Mouse (Mus musculus): ENCODE measurements at regions not wholly inside any gene's neighbourhood (a gene's known extent, or its start where the extent isn't known, plus 50 kb on each side); places are given as distances from the start of the nearest gene placed in this dataset.

DNA sequence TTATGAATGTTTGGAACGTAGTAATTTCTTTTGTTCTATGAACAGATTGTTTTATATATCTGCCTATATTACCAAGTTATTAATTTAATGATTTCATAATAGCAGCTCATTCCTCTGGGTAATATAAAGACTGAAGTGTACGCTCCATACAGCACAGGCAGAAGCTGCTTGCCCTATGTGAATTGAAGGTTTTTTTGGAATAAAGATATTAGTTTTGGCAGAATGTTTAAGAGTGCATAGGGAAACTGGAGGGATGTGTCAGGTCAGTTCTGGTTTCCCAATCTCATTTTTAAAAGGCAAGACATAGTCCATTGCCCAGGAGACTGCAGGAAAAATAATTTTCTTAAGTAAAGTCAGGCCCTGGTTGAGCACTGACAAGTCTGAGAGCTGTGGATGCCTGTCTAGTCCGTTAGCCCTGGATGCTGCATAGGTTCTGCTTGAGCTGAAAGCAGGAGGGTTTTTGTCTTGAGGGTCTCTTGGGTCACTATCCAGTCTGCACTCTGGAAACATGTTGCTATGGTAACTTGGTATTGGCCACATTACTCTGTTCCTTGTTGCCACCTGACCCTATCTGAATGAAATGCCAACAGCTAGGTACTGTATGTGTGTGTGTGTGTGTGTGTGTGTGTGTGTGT lies 516.3 kb upstream of the Fam160b2 start:
- no peaks in the 10 kb centered on the region for H3K4me1 ChIP-seq (ENCODE audit: control insufficient read depth, insufficient read depth, low read length)
- H3K27ac ChIP-seq (replicated peaks; ENCODE audit: insufficient read depth, low read depth, low read length): no peak overlapping the region
- whole genome bisulfite sequencing: 83% methylated on average over 3 of the region's 3 CpGs
- H3K36me3 ChIP-seq (ENCODE audit: control insufficient read depth, insufficient read depth, low read length): no peaks in the 10 kb centered on the region
- no peak for DNase-seq (ENCODE audit: extremely low read depth, low read depth, low spot score)
- H3K4me3 ChIP-seq (ENCODE audit: insufficient read depth, low read depth, low read length): no peak overlapping the region
- no peaks in the 10 kb centered on the region for H3K79me2 ChIP-seq (ENCODE audit: control insufficient read depth, insufficient read depth, low read length)
- no peak for TF ChIP-seq POLR2A (IDR thresholded peaks at IDR 0.05; ENCODE audit: extremely low read depth, insufficient read depth, low read length)
- no peak for TF ChIP-seq CTCF (IDR thresholded peaks at IDR 0.05; ENCODE audit: low read depth, low read length)
- H3K27me3 ChIP-seq (ENCODE audit: control insufficient read depth, insufficient read depth, low read length): no peaks in the 10 kb centered on the region
- H3K9ac ChIP-seq (ENCODE audit: low read depth, low read length): no peak overlapping the region

DNA sequence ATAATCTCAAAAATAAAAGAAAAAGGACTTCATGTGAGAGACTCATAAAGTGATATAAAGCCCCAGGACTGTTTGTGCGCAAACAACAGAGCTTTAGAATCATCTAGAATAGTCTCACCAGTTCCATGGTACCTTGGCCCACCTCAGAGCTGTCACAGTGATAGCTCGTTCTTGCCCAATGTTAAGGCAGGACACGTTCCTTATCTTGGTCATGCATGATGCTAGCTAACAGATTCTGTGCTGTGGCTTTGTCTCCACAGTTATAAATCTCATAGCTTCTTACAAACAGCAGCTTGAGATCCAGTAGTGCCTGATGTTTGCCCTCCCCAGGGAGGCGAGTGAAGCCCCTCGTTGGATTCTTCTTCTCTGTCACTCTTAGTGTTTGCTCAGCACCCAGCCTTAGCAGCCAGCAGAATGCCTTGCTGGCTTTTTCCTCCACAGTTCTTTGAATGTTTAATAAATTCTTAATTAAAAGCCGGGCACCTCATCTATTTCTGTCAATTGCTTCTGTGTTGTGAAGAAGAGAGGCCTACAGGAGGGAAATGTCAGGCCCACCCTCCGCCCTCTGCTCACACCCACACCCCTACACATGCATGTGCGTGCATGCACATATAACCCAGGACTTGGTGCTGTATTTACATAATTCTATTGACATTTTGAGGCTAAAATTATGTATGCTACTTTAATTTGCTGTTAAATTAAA lies 515.6 kb upstream of the Fam160b2 start:
- Histone ChIP-seq H3K27me3 (ENCODE audit: control insufficient read depth, insufficient read depth, low read length) (no peaks in the 10 kb centered on the region), H3K27ac (replicated peaks; ENCODE audit: insufficient read depth, low read depth, low read length) (no peak overlapping the region), H3K79me2 (ENCODE audit: control insufficient read depth, insufficient read depth, low read length) (no peaks in the 10 kb centered on the region), H3K4me1 (ENCODE audit: control insufficient read depth, insufficient read depth, low read length) (no peaks in the 10 kb centered on the region), H3K36me3 (ENCODE audit: control insufficient read depth, insufficient read depth, low read length) (no peaks in the 10 kb centered on the region), H3K4me3 (ENCODE audit: insufficient read depth, low read depth, low read length) (no peak overlapping the region), H3K9ac (ENCODE audit: low read depth, low read length) (no peak overlapping the region)
- 66% methylated on average over 8 of the region's 8 CpGs for WGBS
- no peak for DNase-seq (ENCODE audit: extremely low read depth, low read depth, low spot score)
- TF ChIP-seq CTCF (IDR thresholded peaks at IDR 0.05; ENCODE audit: low read depth, low read length) (no peak), POLR2A (IDR thresholded peaks at IDR 0.05; ENCODE audit: extremely low read depth, insufficient read depth, low read length) (no peak)

DNA sequence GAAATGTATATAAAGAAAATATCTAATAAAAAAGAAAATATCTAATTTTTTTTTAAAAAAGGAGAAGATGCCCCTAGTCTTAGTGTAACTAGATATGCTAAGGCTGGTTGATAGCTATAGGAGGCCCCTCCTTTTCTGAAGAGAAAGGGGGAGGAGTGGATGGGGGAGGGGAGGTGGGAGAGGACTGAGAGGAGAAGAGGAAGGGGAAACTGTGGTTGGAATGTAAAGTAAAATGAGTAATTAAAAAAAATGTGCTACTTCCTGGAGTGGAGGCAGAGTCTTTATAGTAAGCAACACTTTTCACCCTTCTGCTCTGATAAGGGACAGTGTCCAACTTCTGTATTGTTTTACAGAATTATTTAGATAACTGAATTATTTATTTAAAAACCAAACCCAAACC lies 513.6 kb upstream of the Fam160b2 start:
- Histone ChIP-seq H3K36me3 (ENCODE audit: control insufficient read depth, insufficient read depth, low read length) (no peaks in the 10 kb centered on the region), H3K79me2 (ENCODE audit: control insufficient read depth, insufficient read depth, low read length) (no peaks in the 10 kb centered on the region), H3K4me3 (ENCODE audit: insufficient read depth, low read depth, low read length) (no peak overlapping the region), H3K4me1 (ENCODE audit: control insufficient read depth, insufficient read depth, low read length) (no peaks in the 10 kb centered on the region), H3K27me3 (ENCODE audit: control insufficient read depth, insufficient read depth, low read length) (no peaks in the 10 kb centered on the region), H3K27ac (replicated peaks; ENCODE audit: insufficient read depth, low read depth, low read length) (no peak overlapping the region), H3K9ac (ENCODE audit: low read depth, low read length) (no peak overlapping the region)
- no peak for DNase-seq (ENCODE audit: extremely low read depth, low read depth, low spot score)
- TF ChIP-seq POLR2A (IDR thresholded peaks at IDR 0.05; ENCODE audit: extremely low read depth, insufficient read depth, low read length) (no peak), CTCF (IDR thresholded peaks at IDR 0.05; ENCODE audit: low read depth, low read length) (no peak)

DNA sequence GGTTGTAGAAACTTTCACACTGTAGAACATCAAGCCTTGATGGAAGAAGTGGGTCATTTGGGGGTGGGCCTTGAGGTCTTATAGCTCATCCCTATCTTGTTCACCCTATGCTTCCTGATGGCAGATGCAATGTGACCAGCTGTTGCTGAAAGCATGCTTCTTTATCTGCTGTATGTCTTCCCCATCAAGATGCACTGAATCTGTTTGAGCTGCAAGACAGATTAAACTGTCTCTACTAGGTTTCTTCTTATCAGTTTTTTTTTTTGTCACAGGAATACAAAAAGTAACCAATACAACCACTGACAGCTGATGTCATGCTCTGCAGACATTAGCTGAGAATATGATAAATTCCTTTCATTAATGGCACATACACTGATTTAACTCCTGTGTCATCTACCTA lies 505.0 kb upstream of the Fam160b2 start:
- H3K27me3 ChIP-seq (ENCODE audit: control insufficient read depth, insufficient read depth, low read length): no peaks in the 10 kb centered on the region
- H3K79me2 ChIP-seq (ENCODE audit: control insufficient read depth, insufficient read depth, low read length): no peaks in the 10 kb centered on the region
- no peak for TF ChIP-seq POLR2A (IDR thresholded peaks at IDR 0.05; ENCODE audit: extremely low read depth, insufficient read depth, low read length)
- no peak for TF ChIP-seq CTCF (IDR thresholded peaks at IDR 0.05; ENCODE audit: low read depth, low read length)
- no peaks in the 10 kb centered on the region for H3K36me3 ChIP-seq (ENCODE audit: control insufficient read depth, insufficient read depth, low read length)
- no peak for DNase-seq (ENCODE audit: extremely low read depth, low read depth, low spot score)
- no peak overlapping the region for H3K4me3 ChIP-seq (ENCODE audit: insufficient read depth, low read depth, low read length)
- no peaks in the 10 kb centered on the region for H3K4me1 ChIP-seq (ENCODE audit: control insufficient read depth, insufficient read depth, low read length)
- H3K9ac ChIP-seq (ENCODE audit: low read depth, low read length): no peak overlapping the region
- no peak overlapping the region for H3K27ac ChIP-seq (replicated peaks; ENCODE audit: insufficient read depth, low read depth, low read length)

DNA sequence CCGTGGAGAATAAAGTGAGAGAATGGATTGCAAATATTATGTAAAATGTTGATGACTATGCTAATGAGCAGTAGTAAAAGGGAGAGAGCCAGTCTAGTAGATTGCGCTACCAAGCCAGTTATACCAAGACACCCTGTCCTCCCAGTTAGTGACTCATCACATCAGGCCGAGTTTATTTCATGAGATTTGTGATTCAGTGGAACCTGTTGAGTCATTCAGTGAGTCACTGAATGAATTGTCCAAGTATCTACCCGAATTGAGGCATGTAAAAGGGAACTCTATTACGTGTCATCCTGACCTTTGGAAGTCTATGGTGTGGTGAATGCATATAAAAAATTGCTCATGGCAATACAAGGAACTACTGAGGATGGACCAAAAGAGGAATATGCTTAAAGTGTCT lies 504.3 kb upstream of the Fam160b2 start:
- Histone ChIP-seq H3K27ac (replicated peaks; ENCODE audit: insufficient read depth, low read depth, low read length) (no peak overlapping the region), H3K27me3 (ENCODE audit: control insufficient read depth, insufficient read depth, low read length) (no peaks in the 10 kb centered on the region), H3K9ac (ENCODE audit: low read depth, low read length) (no peak overlapping the region), H3K4me1 (ENCODE audit: control insufficient read depth, insufficient read depth, low read length) (no peaks in the 10 kb centered on the region), H3K36me3 (ENCODE audit: control insufficient read depth, insufficient read depth, low read length) (no peaks in the 10 kb centered on the region), H3K79me2 (ENCODE audit: control insufficient read depth, insufficient read depth, low read length) (no peaks in the 10 kb centered on the region), H3K4me3 (ENCODE audit: insufficient read depth, low read depth, low read length) (no peak overlapping the region)
- no peak for DNase-seq (ENCODE audit: extremely low read depth, low read depth, low spot score)
- TF ChIP-seq POLR2A (IDR thresholded peaks at IDR 0.05; ENCODE audit: extremely low read depth, insufficient read depth, low read length) (no peak), CTCF (IDR thresholded peaks at IDR 0.05; ENCODE audit: low read depth, low read length) (no peak)
- WGBS: 76% methylated on average over 5 of the region's 5 CpGs
